Mouse (Mus musculus): Measurements from ENCODE around the gene Aldh4a1.

Gene Aldh4a1

DNA sequence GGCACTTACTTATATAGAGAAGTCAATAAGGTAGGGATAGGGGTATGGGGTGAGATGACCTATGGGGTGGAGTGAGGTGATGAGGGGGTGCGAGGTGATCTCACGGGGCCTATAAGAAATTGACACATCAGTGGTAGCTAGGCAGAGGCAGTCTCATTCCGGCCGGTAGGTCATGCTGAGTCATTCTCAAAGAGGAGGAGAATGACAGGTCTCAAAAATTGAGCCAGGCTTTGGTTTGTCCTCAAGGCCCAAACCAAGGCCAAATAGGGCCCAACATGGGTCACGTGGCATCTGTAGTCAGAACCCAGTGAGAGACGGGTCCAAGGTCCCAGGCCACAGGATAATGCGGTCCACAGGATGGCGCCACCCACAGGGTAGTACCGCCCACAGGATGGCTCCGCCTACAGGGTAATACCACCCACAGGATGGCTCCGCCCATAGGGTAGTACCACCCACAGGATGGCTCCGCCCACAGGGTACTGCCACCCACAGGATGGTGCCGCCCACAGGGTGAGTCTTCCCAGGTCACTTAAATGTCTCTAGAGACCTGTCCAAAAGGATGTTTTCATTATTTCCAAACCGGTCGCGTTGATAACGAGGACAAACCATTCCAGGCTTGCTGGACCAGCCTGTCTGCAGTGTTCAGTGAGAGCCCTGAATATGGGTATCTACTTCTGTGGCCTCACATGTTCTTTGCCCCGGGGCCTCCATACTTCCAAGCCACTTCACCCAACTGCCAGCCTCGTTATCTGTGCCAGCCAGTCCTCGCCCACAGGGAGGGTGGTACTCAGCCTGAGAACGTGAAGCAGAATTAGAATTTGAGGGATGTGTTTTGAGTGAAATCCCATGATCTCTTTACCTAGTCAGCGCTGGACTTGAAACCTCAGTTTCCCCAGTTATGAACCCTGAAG lies 61.3 kb downstream of the Aldh4a1 start:
- no peak for DNase-seq

- DNase-seq, result peak; percentile 39
These were observed 62.0 kb downstream of the Aldh4a1 start for GRCm38 (mm10) chr4:139684639-139685017.

GRCm38 (mm10) chr4:139688058-139688457 lies 65.4 kb downstream of the Aldh4a1 start:
- DNase-seq, result no peak

GRCm38 (mm10) chr4:139689627-139690269 lies 67.1 kb downstream of the Aldh4a1 start:
- DNase-seq, result no peak

- DNase-seq, result no peak
These were observed 70.6 kb downstream of the Aldh4a1 start for GRCm38 (mm10) chr4:139693315-139693714.

GRCm38 (mm10) chr4:139697755-139698154 lies 75.1 kb downstream of the Aldh4a1 start:
- DNase-seq, result no peak

DNA sequence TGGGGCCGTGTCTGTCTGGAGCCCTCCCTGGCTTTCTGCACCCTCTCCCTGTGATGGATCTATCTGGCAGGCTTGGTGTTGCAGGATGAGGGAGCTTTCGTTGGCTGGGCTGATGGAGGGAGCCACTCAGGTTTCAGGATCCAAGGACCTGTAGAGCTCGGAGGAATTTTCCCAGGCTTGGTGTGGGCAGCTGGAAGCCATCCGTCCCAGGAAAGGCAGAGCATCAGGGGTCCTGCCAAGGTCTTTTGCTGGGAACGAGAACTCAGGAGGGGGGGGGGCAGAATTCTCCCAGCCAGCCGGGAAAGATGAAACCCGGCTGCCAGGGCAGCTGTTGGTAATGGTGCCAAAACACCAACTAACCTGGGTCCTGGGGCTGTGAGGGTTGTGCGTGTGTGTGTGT lies 75.9 kb downstream of the Aldh4a1 start:
- no peak for DNase-seq

All from cerebellum, adult 8-10 months (tissue).